Mouse (Mus musculus): ENCODE measurements around the gene Sclt1. TPM values are rescaled to one million over a fixed set of nuclear protein-coding genes. Genes with fewer than 3 reads are reported as not detected.
"Not testable (repeated sequence)": the region's sequence is repeated elsewhere in the genome, so short reads cannot be mapped to it uniquely, and the experiment has no call there.

Sclt1 gene
- total RNA-seq (2021) = 10 to 100 TPM in 1 of 2 experiments, 1 to 10 TPM in 1; 9.8 to 15.1 TPM
- long read RNA-seq, experiment 1, transcript Sclt1-201 (21 exons, 3,005 nt) = major isoform, 12 of 20 reads
- long read RNA-seq, experiment 1, partial matches to known transcripts = 3 of 20 reads
- long read RNA-seq, experiment 1, other reads (novel, unspliced or antisense) = 5 of 20 reads
- long read RNA-seq, experiment 2, transcript Sclt1-201 (21 exons, 3,005 nt) = major isoform, 6 of 13 reads
- long read RNA-seq, experiment 2, partial matches to known transcripts = 1 of 13 reads
- long read RNA-seq, experiment 2, other reads (novel, unspliced or antisense) = 6 of 13 reads

GRCm38 (mm10) chr3:41742278-41742934 lies at the start of gene Sclt1, which contains the start of gene D3Ertd751e:
Gene Sclt1 (minus strand): TSS chr3:41742514.
Gene D3Ertd751e (plus strand): TSS chr3:41742611.
- peak; percentile 98 for DNase-seq

- no peak for DNase-seq
Observed at GRCm38 (mm10) chr3:41762091-41762490, 19.8 kb upstream of the Sclt1 start.

DNA sequence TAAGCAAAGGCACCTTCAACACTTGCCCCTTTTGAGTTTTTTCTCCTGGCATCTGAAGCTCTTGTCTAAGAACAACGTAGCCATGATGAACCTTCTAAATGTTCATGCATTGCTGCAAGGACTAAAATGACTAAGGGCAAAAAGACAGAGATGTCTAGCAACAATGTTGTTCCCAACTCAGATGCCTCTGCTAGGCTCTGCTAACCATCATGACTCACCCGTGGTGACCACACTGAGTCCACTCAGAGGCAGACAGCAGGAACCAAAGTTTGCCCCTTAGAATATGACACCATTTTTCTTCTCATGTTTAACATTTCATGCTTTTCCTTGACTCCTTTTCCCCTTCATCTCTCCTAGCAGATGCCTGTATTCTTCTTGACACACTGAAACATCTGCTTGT lies 12.2 kb upstream of the Sclt1 start:
- DNase-seq = no peak

DNA sequence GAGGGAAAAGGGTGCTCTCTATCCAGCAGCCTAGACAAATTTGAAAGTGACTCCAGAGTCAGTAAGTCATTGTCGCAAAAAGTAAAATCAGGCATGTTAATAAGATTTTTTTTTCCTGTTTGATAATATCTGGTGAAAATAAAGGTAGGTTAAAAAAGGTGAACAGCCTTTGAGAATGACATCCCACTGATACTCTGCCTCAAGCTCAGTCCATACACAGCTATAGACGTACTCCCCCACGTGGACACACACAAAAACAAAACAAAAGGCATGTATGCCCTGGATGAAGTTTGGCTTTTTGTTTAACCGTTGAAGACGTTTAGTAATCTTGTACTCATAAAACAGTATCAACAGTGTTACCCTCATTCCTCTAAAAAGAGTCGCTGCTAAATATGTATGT lies 1.1 kb upstream of the Sclt1 start:
- peak; percentile 15 for DNase-seq

- DNase-seq = peak; percentile 4
Observed at GRCm38 (mm10) chr3:41741601-41742277, 575 bp downstream of the Sclt1 start.

GRCm38 (mm10) chr3:41695681-41696080 lies 46.6 kb downstream of the Sclt1 start:
- no peak for DNase-seq

GRCm38 (mm10) chr3:41692440-41693142 lies 49.7 kb downstream of the Sclt1 start:
- DNase-seq = no peak

DNA sequence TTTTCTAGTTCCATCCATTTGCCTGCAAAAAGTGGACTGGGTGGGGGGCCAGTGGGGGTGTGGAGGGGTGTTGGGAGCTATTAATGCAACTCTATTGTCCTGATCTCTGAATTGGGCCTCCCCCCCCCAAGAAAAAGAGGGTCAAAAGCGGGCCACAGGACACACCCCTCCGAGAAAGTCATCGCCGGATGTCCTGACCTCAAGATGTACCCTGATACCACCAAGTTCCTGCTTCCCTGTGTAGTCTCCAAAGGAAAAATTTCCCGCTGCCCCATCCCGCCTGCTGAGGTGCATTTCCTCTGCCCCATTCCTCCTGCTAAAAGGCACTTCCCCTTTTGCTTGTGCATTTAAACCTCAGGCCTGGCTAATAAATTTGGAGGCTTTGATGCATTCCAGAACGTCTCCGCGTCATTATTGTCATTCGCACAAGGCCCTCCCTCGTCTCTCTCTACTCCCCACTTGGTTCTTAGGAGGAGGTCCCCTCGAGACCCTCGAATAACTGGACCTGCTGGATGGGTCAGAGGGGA lies 52.1 kb downstream of the Sclt1 start:
- DNase-seq = not testable (repeated sequence)

GRCm38 (mm10) chr3:41686396-41686795 lies 55.9 kb downstream of the Sclt1 start:
- DNase-seq = peak; percentile 11

GRCm38 (mm10) chr3:41682084-41682483 lies 60.2 kb downstream of the Sclt1 start:
- DNase-seq = no peak

DNA sequence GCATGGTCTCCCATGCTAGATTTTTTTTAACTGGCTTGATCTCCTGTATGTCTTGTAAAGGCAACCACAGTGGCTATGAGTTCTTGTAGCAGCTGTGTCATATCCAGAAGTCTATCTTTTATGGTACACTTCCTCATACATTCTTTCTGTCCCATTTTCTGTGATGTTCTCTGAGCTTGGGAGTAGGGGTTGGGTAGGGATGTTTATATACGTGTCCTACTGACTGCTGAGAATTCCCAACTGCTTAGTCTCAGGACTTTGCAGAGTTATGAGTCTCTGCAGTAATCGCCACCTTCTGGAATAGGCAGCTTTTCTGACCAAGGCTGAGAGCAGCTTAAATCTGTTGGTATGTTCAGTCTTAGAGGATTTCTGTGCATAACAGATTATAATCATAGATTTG lies 65.7 kb downstream of the Sclt1 start:
- DNase-seq = no peak

GRCm38 (mm10) chr3:41674778-41675177 lies 67.5 kb downstream of the Sclt1 start:
- DNase-seq = no peak

DNA sequence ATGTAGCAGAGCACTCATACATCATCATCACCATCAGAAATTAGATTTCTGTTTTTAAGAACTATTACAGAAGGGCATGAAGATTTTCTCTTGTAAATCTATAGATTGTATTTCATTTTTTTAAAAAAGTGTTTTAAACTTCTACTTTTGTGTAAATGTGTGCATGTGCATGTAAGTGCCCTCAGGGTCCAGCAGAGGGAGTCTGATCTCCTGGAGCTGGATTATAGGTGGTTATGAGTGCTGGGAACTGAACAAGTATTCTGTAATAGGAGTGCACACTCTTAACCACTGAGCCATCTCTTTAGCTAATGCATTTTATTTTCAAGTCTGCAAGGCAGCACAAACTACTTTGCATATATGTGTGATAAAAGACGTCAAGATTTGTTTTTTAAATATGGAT lies 86.7 kb downstream of the Sclt1 start:
- DNase-seq = no peak

DNA sequence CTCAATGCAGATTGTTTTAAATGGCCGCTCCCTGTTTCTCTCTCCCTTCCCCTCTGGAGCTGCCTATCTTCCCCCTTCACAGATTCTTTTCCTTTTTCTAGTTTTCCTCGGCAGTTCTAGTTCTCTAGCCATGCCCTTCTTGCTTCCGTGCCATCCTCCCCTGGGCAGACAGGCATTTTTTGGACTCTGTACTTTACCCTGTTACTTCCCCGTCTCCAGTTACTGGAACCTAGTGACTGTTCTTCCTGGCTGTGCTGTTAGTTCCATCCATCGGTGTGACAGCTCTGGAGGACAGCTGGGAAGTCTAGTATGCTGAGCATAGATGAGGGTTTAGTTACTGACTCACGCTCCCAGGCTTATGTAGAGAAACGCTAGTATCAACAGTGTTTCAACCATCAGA lies 121.3 kb downstream of the Sclt1 start:
- DNase-seq = no peak

DNA sequence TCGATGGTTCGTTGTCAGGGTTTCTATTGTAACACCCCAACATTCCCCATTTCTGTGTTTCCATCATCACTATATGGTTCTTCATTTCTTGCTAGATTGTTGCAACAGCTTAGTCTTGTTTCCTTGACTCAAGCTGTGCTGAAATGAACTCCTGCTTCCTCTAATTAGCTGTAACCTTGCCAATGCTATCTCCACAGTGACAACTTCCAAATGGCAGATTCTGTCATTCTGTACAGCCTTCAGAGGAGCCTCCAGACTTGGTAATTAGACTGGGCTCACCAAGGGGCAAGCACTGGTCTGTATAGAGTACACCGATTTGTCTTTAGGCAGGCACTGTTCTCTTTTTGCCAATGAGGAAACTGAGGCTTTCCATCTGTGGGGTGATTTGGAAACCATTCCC lies 123.8 kb downstream of the Sclt1 start:
- no peak for DNase-seq

DNA sequence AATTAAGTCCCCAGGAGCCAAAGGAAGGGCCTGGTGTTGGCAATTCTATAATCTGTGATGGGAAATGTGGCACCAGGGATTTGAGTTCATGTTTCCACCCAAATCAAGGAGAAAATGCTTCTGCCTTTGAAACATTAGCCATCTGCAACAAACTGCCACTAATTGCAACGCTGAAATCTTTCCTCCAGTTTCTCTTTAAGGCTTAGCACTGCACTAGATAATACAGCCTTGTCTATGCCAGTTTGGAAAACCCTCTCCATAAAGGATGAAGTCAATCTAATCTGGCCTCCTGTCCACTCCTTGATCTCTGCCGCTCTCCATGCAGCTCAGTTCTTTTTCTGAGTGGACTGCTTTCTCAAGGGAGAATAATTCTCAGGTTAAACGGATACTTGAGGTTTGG lies 124.3 kb downstream of the Sclt1 start:
- no peak for DNase-seq

DNA sequence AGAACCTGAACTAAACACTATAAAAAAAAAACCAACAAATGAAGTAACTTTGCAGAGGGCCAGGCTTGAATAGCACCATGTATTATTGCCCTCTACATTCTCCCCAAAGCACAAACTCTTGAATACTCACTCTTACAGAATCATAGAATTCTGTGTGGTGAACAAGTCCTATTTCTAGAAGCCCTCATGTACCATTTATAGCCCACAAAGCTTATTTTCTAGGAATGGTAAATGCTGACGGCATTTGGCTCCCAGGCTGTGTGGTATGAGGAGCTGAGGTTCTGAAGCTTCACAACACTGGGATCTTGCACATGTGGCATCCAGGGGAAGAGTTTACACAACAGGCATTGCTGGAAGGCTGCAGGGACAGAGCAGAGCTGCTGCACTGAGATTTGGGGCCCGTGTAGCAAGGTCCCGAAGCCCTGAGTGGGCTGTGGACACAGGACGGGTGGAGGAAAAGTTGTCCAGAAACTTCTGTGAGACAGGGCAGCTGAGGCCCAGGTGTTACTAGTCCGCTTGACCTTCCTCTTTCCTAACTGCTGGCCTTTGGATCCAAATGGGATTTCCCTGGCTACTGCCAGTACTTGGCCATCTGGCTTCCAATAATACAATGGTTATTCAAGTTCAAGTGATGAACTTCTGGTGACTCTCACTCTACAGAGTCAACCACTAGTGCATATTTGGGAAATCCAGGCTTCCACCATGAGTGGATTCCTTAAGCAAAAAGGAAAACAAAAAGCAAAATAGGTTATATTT lies 127.9 kb downstream of the Sclt1 start:
- no peak for DNase-seq

GRCm38 (mm10) chr3:41613706-41614105 lies 128.6 kb downstream of the Sclt1 start:
- DNase-seq = no peak

DNA sequence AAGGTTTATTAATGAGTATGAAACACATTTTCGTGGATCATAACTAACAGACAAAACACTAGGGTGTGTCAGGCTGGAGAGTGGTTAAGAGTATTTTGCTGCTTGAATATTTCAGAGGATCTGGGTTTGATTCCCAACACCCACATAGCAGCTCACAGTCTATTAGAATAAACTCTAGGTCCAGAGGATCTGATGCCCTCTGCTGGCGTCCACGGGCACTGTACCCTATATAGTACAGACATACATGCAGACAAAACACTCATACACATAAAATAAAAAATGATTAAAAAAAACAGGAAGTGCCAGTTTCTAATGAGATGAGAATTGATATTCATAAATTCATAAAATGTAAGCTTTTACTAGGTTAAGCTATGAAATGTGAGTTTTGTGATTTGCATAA lies 130.1 kb downstream of the Sclt1 start:
- no peak for DNase-seq

GRCm38 (mm10) chr3:41609071-41609470 lies 133.2 kb downstream of the Sclt1 start:
- no peak for DNase-seq

GRCm38 (mm10) chr3:41607467-41607866 lies 134.8 kb downstream of the Sclt1 start:
- DNase-seq = no peak

- no peak for DNase-seq
Observed at GRCm38 (mm10) chr3:41607050-41607449, 135.3 kb downstream of the Sclt1 start.
